Mouse (Mus musculus): ENCODE measurements around the gene Epor.

Epor gene

GRCm38 (mm10) chr9:21963417-21963816, at the start of gene Epor:
TSS of gene Epor (minus strand) at chr9:21963506.
- no peak for DNase-seq

- DNase-seq, result no peak
These were observed 49.4 kb upstream of the Epor start for GRCm38 (mm10) chr9:22012731-22013130.

- no peak for DNase-seq
These were observed 47.7 kb upstream of the Epor start for GRCm38 (mm10) chr9:22011055-22011454.

- no peak for DNase-seq
These were observed 41.2 kb upstream of the Epor start for GRCm38 (mm10) chr9:22004546-22004945.

GRCm38 (mm10) chr9:22003163-22003554, 39.9 kb upstream of the Epor start:
- no peak for DNase-seq

- peak; percentile 100 for DNase-seq
These were observed 39.2 kb upstream of the Epor start, which contains the start of the genes Ccdc151 and Prkcsh for GRCm38 (mm10) chr9:22002194-22003162. TSS of gene Ccdc151 (minus strand) at chr9:22002634. TSS of gene Prkcsh (plus strand) at chr9:22002806.

- no peak for DNase-seq
These were observed 38.3 kb upstream of the Epor start for GRCm38 (mm10) chr9:22001633-22002032.

- DNase-seq, result no peak
These were observed 37.0 kb upstream of the Epor start for GRCm38 (mm10) chr9:22000296-22000695.

GRCm38 (mm10) chr9:21996178-21996867, 33.0 kb upstream of the Epor start:
- DNase-seq, result no peak

GRCm38 (mm10) chr9:21992227-21992626, 28.9 kb upstream of the Epor start:
- peak in 1 of 2 experiments; percentile 36 for DNase-seq

- peak; percentile 77 to 83 for DNase-seq
These were observed 26.2 kb upstream of the Epor start, which contains the start of gene Rgl3 for GRCm38 (mm10) chr9:21989230-21990110. TSS of gene Rgl3 (minus strand) at chr9:21989446.

- DNase-seq, result peak; percentile 77 to 86
These were observed 25.3 kb upstream of the Epor start for GRCm38 (mm10) chr9:21988421-21989101.

- peak in 1 of 2 experiments; percentile 18 for DNase-seq
These were observed 24.5 kb upstream of the Epor start for GRCm38 (mm10) chr9:21987592-21988342.

- DNase-seq, result no peak
These were observed 20.6 kb upstream of the Epor start for GRCm38 (mm10) chr9:21983911-21984310.

- DNase-seq, result peak; percentile 46 to 57
These were observed 15.3 kb upstream of the Epor start for GRCm38 (mm10) chr9:21978398-21979128.

- peak in 1 of 2 experiments; percentile 49 for DNase-seq
These were observed 14.7 kb upstream of the Epor start for GRCm38 (mm10) chr9:21977972-21978371.

- no peak for DNase-seq
These were observed 14.0 kb upstream of the Epor start for GRCm38 (mm10) chr9:21977331-21977730.

- no peak for DNase-seq
These were observed 13.4 kb upstream of the Epor start for GRCm38 (mm10) chr9:21976626-21977175.

- DNase-seq, result no peak
These were observed 6.0 kb upstream of the Epor start for GRCm38 (mm10) chr9:21969304-21969703.

- no peak for DNase-seq
These were observed 5.6 kb upstream of the Epor start for GRCm38 (mm10) chr9:21968883-21969282.
